Mouse (Mus musculus) embryonic facial prominence, embryonic 15.5 days (tissue): ENCODE data around the gene Slc22a19. TPM values are rescaled to one million over a fixed set of nuclear protein-coding genes. Genes with fewer than 3 reads are reported as not detected.
"Not testable (repeated sequence)": the region's sequence is repeated elsewhere in the genome, so short reads cannot be mapped to it uniquely, and the experiment has no call there.

Source experiments
- ATAC-seq: fragments of 200-750 bp; cut with Nextera tagmentation; 2 replicates; pipeline ENCODE4 v1.8.0; 2017; ENCODE audit warnings: low read depth, moderate TSS enrichment; ENCODE audit not compliant: insufficient number of reproducible peaks, low FRiP score, low TSS enrichment
- H3K27ac ChIP-seq: fragments of 300-500 bp; sonication (generic); replicated peaks from 2 replicates; pipeline ENCODE4 v1.5.1; 2015; ENCODE audit warnings: mild to moderate bottlenecking, inconsistent platforms
- H3K27me3 ChIP-seq: fragments of 300-500 bp; sonication (generic); 2 replicates; pipeline ENCODE4 v1.6.1; 2015; ENCODE audit warnings: inconsistent platforms
- H3K36me3 ChIP-seq: fragments of 300-500 bp; sonication (generic); 2 replicates; pipeline ENCODE4 v1.6.1; 2015; ENCODE audit warnings: mild to moderate bottlenecking, inconsistent platforms
- H3K4me1 ChIP-seq: fragments of 300-500 bp; sonication (generic); 2 replicates; pipeline ENCODE4 v1.6.1; 2015; ENCODE audit warnings: inconsistent platforms
- H3K4me2 ChIP-seq: fragments of 300-500 bp; sonication (generic); replicated peaks from 2 replicates; pipeline ENCODE4 v1.6.1; 2015; ENCODE audit warnings: mild to moderate bottlenecking, inconsistent platforms
- H3K4me3 ChIP-seq: fragments of 300-500 bp; sonication (generic); replicated peaks from 2 replicates; pipeline ENCODE4 v1.5.1; 2015; ENCODE audit warnings: mild to moderate bottlenecking, inconsistent platforms
- H3K9ac ChIP-seq: fragments of 300-500 bp; sonication (generic); 2 replicates; pipeline ENCODE4 v1.6.1; 2015; ENCODE audit warnings: inconsistent platforms
- H3K9me3 ChIP-seq: fragments of 300-500 bp; sonication (generic); replicated peaks from 2 replicates; pipeline ENCODE4 v1.6.1; 2016; ENCODE audit warnings: inconsistent platforms
- WGBS: fragments of 180-500 bp; shearing (Covaris S2); methylation state at CpG from one replicate; pipeline ENCODE4 v1.1.7; 2015; 5-methylcytosine and 5-hydroxymethylcytosine counted together
- polyA plus RNA-seq: library from polyadenylated mRNA; unstranded; fragments of >200 nt; fragmentation: Nextera tagmentation; extraction: Ambion mirVana; gene quantifications from 2 replicates; pipeline ENCODE4 v1.2.1, GENCODE M21; 2015

Gene Slc22a19
- not detected in 2 replicates for polyA plus RNA-seq

DNA sequence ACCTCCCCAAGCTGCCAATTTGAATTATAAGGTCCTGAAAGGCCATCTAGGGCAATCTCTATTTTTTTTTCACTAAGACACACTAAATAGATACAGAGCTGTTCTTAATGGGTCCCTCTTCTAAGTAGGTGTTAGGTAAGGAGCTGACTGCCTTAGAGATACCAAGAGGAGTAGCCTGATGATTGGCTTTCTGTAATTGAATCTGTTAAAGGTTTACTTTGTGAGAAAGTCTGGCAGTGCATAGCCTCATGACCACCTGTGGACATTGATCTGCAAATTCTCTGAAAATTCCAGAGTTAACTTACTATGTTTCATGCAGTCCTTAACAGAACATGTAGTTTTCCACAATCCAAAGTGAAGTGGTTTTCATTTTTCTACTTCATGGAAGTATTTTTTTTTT, at the start of gene Slc22a19:
TSS of gene Slc22a19 (minus strand) at position 163 of the 400 bp plus-strand sequence.
- Histone ChIP-seq H3K9ac (no peak within 1 kb of the TSS), H3K9me3 (no peaks in the 10 kb centered on the region), H3K4me1 (no peaks in the 10 kb centered on the region), H3K4me3 (no peak within 1 kb of the TSS), H3K27ac (no peak within 1 kb of the TSS), H3K4me2 (no peak within 1 kb of the TSS), H3K36me3 (no peaks in the 10 kb centered on the region), H3K27me3 (no peaks in the 10 kb centered on the region)
- ATAC-seq: no peak

DNA sequence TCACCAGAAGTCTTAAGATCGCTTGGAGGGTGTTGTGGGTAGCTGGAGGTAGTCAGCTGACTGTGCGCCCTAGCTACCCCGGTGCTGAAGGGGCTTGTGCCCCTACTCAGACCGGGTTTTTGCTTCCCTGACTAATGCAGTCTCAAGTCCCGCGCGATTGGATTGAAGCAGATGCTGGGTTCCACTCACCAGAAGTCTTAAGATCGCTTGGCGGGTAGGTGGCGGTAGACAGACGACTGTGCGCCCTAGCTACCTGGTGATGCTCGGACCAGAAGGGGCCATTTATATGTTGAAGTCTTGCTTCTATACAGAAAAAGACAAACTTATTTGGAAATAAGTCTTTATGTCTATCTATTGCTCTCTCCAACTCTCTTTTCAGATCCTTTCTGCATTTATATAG, 42.3 kb upstream of the Slc22a19 start:
- H3K27ac ChIP-seq, H3K36me3 ChIP-seq, H3K9me3 ChIP-seq, ATAC-seq, H3K4me3 ChIP-seq, H3K4me2 ChIP-seq, H3K4me1 ChIP-seq, H3K27me3 ChIP-seq, H3K9ac ChIP-seq: not testable (repeated sequence)
- 68% methylated on average over 13 of the region's 13 CpGs for WGBS

DNA sequence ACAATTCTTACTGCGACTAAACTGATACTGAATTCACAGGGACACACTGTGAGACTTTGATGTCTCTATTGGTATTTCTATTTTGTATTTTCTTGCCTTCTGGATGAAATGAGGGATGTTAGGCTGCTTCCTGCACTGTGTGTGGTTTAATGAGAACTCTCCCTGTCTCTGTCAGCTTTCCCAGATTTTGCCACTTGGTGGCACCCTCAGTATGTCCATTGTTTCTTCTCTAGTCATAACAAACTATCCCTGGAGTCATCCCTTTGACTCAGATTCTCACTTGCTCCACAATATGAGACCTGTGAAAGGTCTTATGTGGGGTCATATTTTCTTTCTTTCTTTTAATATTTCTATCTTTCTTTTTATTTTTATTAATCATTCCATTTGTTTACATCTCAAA, 18.4 kb upstream of the Slc22a19 start:
- H3K36me3 ChIP-seq: no peaks in the 10 kb centered on the region
- no peaks in the 10 kb centered on the region for H3K9me3 ChIP-seq

DNA sequence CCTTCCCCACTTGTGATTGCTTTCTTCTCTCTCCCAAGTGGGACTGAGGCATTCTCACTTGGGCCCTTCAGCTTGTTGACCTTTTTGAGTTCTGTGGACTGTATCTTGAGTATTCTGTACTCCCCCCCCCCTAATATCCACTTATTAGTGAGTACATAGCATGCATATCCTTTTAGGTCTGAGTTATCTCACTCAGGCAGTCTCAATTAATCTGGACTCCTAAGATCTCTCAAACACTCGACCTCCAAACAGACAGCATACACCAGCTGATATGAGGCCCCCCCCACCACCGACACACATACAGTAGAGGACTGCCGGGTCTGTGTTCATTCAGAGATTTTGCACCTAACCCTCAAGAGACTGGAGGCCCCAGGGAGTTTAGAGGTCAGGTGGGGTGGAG, 18.0 kb downstream of the Slc22a19 start:
- H3K4me1 ChIP-seq, H3K27ac ChIP-seq, H3K4me3 ChIP-seq, H3K36me3 ChIP-seq, H3K27me3 ChIP-seq, H3K4me2 ChIP-seq, ATAC-seq, H3K9me3 ChIP-seq, H3K9ac ChIP-seq: not testable (repeated sequence)
- WGBS: 76% methylated on average over 3 of the region's 3 CpGs

More for the DNA sequence above, 18.4 kb upstream of the Slc22a19 start:
- Histone ChIP-seq H3K9ac (no peak overlapping the region), H3K4me2 (no peak overlapping the region), H3K4me1 (no peaks in the 10 kb centered on the region), H3K27ac (no peak overlapping the region), H3K27me3 (no peaks in the 10 kb centered on the region), H3K4me3 (no peak overlapping the region)
- no peak for ATAC-seq
- 36% methylated on average over 1 of the region's 1 CpGs for WGBS

DNA sequence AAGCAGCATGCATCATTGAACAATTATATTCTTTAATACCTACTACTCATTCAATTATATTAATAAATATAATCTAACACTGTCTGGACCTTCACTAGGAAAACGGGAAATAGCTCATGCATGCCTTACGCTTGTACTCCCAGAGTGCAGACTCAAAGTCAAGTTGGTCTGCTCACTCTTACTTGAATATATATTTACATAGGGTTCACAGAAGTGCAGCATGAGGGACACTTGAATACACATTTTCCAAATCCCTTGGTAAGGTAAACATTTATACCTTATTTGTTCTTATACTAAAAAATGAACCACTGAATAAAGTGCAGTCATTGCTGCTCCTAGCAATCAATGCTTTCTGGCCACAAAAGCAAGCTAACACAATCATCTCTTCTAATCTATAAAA, 19.9 kb downstream of the Slc22a19 start:
- Histone ChIP-seq H3K4me1 (no peaks in the 10 kb centered on the region), H3K36me3 (no peaks in the 10 kb centered on the region), H3K27ac (no peak overlapping the region), H3K27me3 (no peaks in the 10 kb centered on the region), H3K9me3 (no peaks in the 10 kb centered on the region), H3K4me3 (no peak overlapping the region), H3K4me2 (no peak overlapping the region), H3K9ac (no peak overlapping the region)
- ATAC-seq: no peak
- 89% methylated on average over 2 of the region's 2 CpGs for WGBS

DNA sequence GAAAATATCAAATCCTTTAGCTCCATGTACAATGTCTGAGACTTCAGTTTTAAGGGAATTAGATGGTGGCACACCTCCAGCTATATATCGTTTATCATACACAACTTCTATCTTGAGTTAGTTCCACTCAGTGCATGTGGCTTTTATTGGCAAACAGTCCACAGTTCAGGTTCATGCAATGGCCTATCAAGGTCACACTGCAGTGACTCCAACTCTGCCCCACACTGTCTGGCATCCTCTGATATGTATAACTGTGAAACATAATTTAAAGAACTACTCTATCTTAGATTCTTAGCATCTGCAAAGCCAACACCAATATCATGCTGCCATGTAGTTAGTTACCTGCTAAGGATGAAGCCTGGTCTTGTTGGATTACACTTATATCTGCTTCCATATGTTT, 23.1 kb downstream of the Slc22a19 start:
- Histone ChIP-seq H3K27me3 (no peaks in the 10 kb centered on the region), H3K4me1 (no peaks in the 10 kb centered on the region), H3K36me3 (no peaks in the 10 kb centered on the region), H3K4me3 (no peak overlapping the region), H3K9ac (no peak overlapping the region), H3K9me3 (no peaks in the 10 kb centered on the region), H3K4me2 (no peak overlapping the region), H3K27ac (no peak overlapping the region)
- WGBS: 86% methylated on average over 1 of the region's 1 CpGs
- no peak for ATAC-seq

DNA sequence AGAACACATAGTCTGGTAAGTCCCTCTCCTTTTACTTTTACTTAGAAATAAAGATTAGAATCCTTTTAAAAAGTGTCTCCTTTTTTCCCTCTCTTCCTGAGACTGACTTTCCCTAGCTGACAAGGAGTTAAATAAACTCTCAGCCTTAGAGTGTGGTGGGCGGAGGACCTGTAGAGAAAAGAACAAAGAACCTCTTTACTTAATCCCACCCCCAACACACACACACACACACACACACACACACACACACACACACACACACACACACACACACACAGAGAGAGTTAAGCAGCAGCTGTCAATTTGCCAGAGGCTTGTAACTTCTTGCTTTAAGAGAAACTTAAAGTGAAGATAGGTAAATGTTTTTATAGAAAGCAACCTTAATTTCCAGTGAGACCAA, 39.1 kb downstream of the Slc22a19 start:
- Histone ChIP-seq H3K4me2 (no peak overlapping the region), H3K9ac (no peak overlapping the region), H3K36me3 (no peaks in the 10 kb centered on the region), H3K27ac (no peak overlapping the region), H3K4me3 (no peak overlapping the region), H3K27me3 (no peaks in the 10 kb centered on the region), H3K9me3 (no peaks in the 10 kb centered on the region), H3K4me1 (no peaks in the 10 kb centered on the region)
- no peak for ATAC-seq
- 0% methylated on average over 1 of the region's 1 CpGs for whole genome bisulfite sequencing

DNA sequence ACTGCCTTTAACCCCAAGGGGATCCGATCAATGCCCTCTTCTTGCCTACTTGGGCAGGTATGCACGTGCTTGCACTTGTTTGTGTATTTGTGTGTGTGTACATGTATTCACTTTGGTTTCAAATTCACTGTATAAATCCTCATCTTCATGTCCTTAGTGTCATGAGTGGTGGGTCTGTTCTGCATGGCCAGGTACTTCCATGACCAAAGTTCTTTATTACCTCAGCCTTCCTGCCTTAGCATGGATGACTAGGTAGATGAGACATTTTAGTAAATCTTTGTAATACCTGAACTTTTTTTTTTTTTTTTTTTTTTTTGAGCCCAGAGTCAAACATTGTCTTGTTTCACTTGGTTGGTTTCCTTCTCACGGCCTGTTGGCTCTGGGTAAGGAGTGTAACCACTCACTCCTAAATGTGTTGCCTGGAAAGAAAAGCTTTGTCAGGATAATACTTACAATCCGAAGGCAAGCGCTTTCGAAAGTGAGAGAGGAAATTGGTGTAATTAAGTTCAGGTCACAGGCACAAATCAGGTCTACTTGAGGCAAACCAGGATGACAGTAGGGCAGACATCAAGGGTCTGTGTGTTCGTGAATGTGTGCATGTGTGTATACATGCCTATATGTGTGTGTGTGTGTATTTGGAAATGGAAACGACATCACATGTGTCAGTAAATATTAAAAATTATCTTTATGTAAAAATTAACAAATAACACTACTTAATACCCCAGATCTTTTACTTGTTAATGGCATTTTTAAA, 62.0 kb downstream of the Slc22a19 start:
- no peak for ATAC-seq
- no peaks in the 10 kb centered on the region for H3K4me1 ChIP-seq
- no peak overlapping the region for H3K4me2 ChIP-seq
- no peaks in the 10 kb centered on the region for H3K9me3 ChIP-seq
- no peak overlapping the region for H3K4me3 ChIP-seq
- H3K27ac ChIP-seq: no peak overlapping the region
- H3K9ac ChIP-seq: no peak overlapping the region
- 72% methylated on average over 8 of the region's 8 CpGs for WGBS
- H3K27me3 ChIP-seq: 0 out of 2 replicates have a peak, but pooled peaks cover 3% of the 10 kb centered on the region
- H3K36me3 ChIP-seq: no peaks in the 10 kb centered on the region

DNA sequence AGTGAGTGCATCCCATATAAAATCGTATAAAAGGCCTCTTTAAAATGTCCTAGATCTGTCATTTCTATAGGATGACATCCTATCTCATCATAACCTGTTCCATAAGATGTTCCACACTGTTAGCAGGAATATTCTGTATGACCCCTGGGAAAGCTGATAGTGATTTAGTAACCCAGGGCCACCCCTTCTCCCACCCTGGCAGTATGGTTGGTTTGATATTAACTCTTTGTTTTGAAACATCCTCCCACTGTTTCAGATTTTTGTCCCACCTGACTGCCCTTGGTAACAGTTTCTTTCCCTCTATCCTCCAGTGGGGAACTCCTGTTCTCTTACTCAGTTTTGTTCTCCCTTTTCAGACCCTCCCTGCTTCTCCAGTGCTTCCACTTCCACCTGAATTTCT, 77.3 kb downstream of the Slc22a19 start:
- 69% methylated on average over 1 of the region's 1 CpGs for WGBS
- Histone ChIP-seq H3K4me3 (no peak overlapping the region), H3K27ac (no peak overlapping the region), H3K36me3 (no peaks in the 10 kb centered on the region), H3K9me3 (no peaks in the 10 kb centered on the region), H3K9ac (no peak overlapping the region), H3K27me3 (no peaks in the 10 kb centered on the region), H3K4me2 (no peak overlapping the region), H3K4me1 (no peaks in the 10 kb centered on the region)
- ATAC-seq: no peak

DNA sequence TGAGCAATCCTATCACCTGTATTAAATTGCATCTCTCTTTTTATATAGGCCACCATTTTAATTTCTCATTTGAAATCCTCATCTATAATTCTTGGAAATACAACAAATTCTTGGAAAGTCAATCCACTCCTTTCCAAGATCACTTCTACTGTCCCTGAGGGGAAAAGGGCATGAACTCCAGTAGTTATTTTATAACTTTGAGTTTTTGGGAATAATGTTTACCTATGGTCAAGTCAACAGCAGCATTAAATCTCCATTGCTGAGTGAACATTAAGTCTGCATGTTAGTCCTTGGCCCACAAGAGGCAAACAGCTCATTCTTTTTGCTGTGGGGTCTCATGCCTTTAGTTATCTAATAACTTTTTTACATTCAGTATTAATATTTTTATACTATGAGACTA, 78.1 kb downstream of the Slc22a19 start:
- Histone ChIP-seq H3K4me2 (no peak overlapping the region), H3K9ac (no peak overlapping the region), H3K4me1 (no peaks in the 10 kb centered on the region), H3K27ac (no peak overlapping the region), H3K27me3 (no peaks in the 10 kb centered on the region), H3K4me3 (no peak overlapping the region), H3K36me3 (no peaks in the 10 kb centered on the region), H3K9me3 (no peaks in the 10 kb centered on the region)
- ATAC-seq: no peak
